Mouse (Mus musculus) stomach, embryonic 14.5 days (tissue): Measurements from ENCODE around the gene Higd1c. TPM values are rescaled to one million over a fixed set of nuclear protein-coding genes. Genes with fewer than 3 reads are reported as not detected.
"Not testable (repeated sequence)": the region's sequence is repeated elsewhere in the genome, so short reads cannot be mapped to it uniquely, and the experiment has no call there.

Experiments
- ATAC-seq: fragments of 200-750 bp; cut with Nextera tagmentation; 2 replicates; pipeline ENCODE4 v1.8.0; 2017; ENCODE audit warnings: low read depth, moderate TSS enrichment; ENCODE audit not compliant: insufficient number of reproducible peaks, insufficient read depth, low FRiP score
- H3K27ac ChIP-seq: fragments of 300-500 bp; sonication (generic); 2 replicates; pipeline ENCODE4 v1.5.1; 2014; ENCODE audit warnings: mild to moderate bottlenecking, low read length, moderate library complexity, mixed read lengths
- H3K27me3 ChIP-seq: fragments of 300-500 bp; sonication (generic); 2 replicates; pipeline ENCODE4 v1.6.1; 2014; ENCODE audit warnings: low read length, control low read depth, mixed read lengths; ENCODE audit not compliant: control insufficient read depth, insufficient read depth
- H3K36me3 ChIP-seq: fragments of 300-500 bp; sonication (generic); 2 replicates; pipeline ENCODE4 v1.6.1; 2014; ENCODE audit warnings: mild to moderate bottlenecking, control low read depth, low read length, moderate library complexity, mixed read lengths; ENCODE audit not compliant: control insufficient read depth, insufficient read depth
- H3K4me1 ChIP-seq: fragments of 300-500 bp; sonication (generic); 2 replicates; pipeline ENCODE4 v1.6.1; 2014; ENCODE audit warnings: low read length, control low read depth, mixed read lengths; ENCODE audit not compliant: control insufficient read depth, insufficient read depth
- H3K4me2 ChIP-seq: fragments of 300-500 bp; sonication (generic); replicated peaks from 2 replicates; pipeline ENCODE4 v1.6.1; 2014; ENCODE audit warnings: low read depth, low read length, control low read depth
- H3K4me3 ChIP-seq: fragments of 300-500 bp; sonication (generic); 2 replicates; pipeline ENCODE4 v1.5.1; 2014; ENCODE audit warnings: low read depth, low read length, control low read depth
- H3K9ac ChIP-seq: fragments of 300-500 bp; sonication (generic); replicated peaks from 2 replicates; pipeline ENCODE4 v1.6.1; 2014; ENCODE audit warnings: low read depth, mild to moderate bottlenecking, control low read depth, low read length, moderate library complexity, mixed read lengths
- H3K9me3 ChIP-seq: fragments of 300-500 bp; sonication (generic); 2 replicates; pipeline ENCODE4 v1.6.1; 2016; ENCODE audit warnings: low read depth, low read length, control low read depth; ENCODE audit not compliant: control insufficient read depth
- whole genome bisulfite sequencing: fragments of 180-500 bp; shearing (Covaris S2); extraction: QIAGEN DNeasy Blood & Tissue Kit; methylation state at CpG from one replicate; pipeline ENCODE4 v1.1.7; 2014; 5-methylcytosine and 5-hydroxymethylcytosine counted together
- polyA plus RNA-seq: library from polyadenylated mRNA; unstranded; fragments of >200 nt; fragmentation: Nextera tagmentation; extraction: Ambion mirVana; gene quantifications from 2 replicates; pipeline ENCODE4 v1.2.1, GENCODE M21; 2014

Higd1c gene
- polyA plus RNA-seq, 1 experiment from 2014 or later, result not detected

GRCm38 (mm10) chr15:100346761-100347160 lies 17.6 kb upstream of the Higd1c start:
- Histone ChIP-seq H3K9ac (no peak overlapping the region), H3K27me3 (no peaks in the 10 kb centered on the region), H3K4me3 (no peak overlapping the region), H3K36me3 (no peaks in the 10 kb centered on the region), H3K9me3 (peaks cover 3% of the 10 kb centered on the region; the same call in 1 of the 2 replicates), H3K27ac (no peak overlapping the region), H3K4me2 (no peak overlapping the region), H3K4me1 (peaks cover 3% of the 10 kb centered on the region; the same call in 1 of the 2 replicates)
- WGBS, result 70% methylated on average over 14 of the region's 14 CpGs
- ATAC-seq, result no peak

GRCm38 (mm10) chr15:100349496-100349895 lies 14.8 kb upstream of the Higd1c start:
- Histone ChIP-seq H3K4me2 (no peak overlapping the region), H3K4me1 (peaks cover 3% of the 10 kb centered on the region; the same call in 1 of the 2 replicates), H3K27me3 (no peaks in the 10 kb centered on the region), H3K9me3 (peaks cover 3% of the 10 kb centered on the region; the same call in 1 of the 2 replicates), H3K9ac (no peak overlapping the region), H3K36me3 (no peaks in the 10 kb centered on the region), H3K27ac (no peak overlapping the region), H3K4me3 (no peak overlapping the region)
- ATAC-seq, result no peak
- WGBS, result 12% methylated on average over 2 of the region's 2 CpGs

- 58% methylated on average over 6 of the region's 6 CpGs for WGBS
- no peak overlapping the region for H3K27ac ChIP-seq
- no peak overlapping the region for H3K9ac ChIP-seq
- H3K36me3 ChIP-seq, result no peaks in the 10 kb centered on the region
- H3K4me3 ChIP-seq, result no peak overlapping the region
- no peak overlapping the region for H3K4me2 ChIP-seq
- no peaks in the 10 kb centered on the region for H3K9me3 ChIP-seq
- no peaks in the 10 kb centered on the region for H3K27me3 ChIP-seq
- ATAC-seq, result no peak
- peaks cover 3% of the 10 kb centered on the region; the same call in 1 of the 2 replicates for H3K4me1 ChIP-seq
Observed at GRCm38 (mm10) chr15:100351501-100352060, 12.8 kb upstream of the Higd1c start.

GRCm38 (mm10) chr15:100352711-100353250 lies 11.6 kb upstream of the Higd1c start, which contains the start of the genes Methig1 and Mettl7a2:
Gene Methig1, plus strand, starts transcription at chr15:100353149.
Gene Mettl7a2, plus strand, starts transcription at chr15:100353200.
- Histone ChIP-seq H3K9me3 (no peaks in the 10 kb centered on the region), H3K27ac (no peak within 1 kb of the TSS), H3K4me2 (no peak within 1 kb of the TSS), H3K36me3 (no peaks in the 10 kb centered on the region), H3K4me1 (peaks cover 3% of the 10 kb centered on the region; the same call in 1 of the 2 replicates), H3K9ac (no peak within 1 kb of the TSS), H3K4me3 (no peak within 1 kb of the TSS), H3K27me3 (no peaks in the 10 kb centered on the region)
- WGBS, result 81% methylated on average over 10 of the region's 10 CpGs
- no peak for ATAC-seq

GRCm38 (mm10) chr15:100353399-100353798 lies 10.9 kb upstream of the Higd1c start:
- not testable (repeated sequence) for H3K4me2 ChIP-seq, H3K9ac ChIP-seq, H3K27me3 ChIP-seq, H3K9me3 ChIP-seq, ATAC-seq, H3K4me1 ChIP-seq, H3K27ac ChIP-seq, H3K4me3 ChIP-seq, H3K36me3 ChIP-seq
- WGBS, result 94% methylated on average over 9 of the region's 22 CpGs

- no peaks in the 10 kb centered on the region for H3K36me3 ChIP-seq
- no peak overlapping the region for H3K9ac ChIP-seq
- H3K27me3 ChIP-seq, result no peaks in the 10 kb centered on the region
- ATAC-seq, result no peak
- H3K27ac ChIP-seq, result no peak overlapping the region
- no peaks in the 10 kb centered on the region for H3K9me3 ChIP-seq
- 61% methylated on average over 5 of the region's 5 CpGs for WGBS
- peaks cover 3% of the 10 kb centered on the region; the same call in 1 of the 2 replicates for H3K4me1 ChIP-seq
- no peak overlapping the region for H3K4me2 ChIP-seq
- H3K4me3 ChIP-seq, result no peak overlapping the region
Observed at GRCm38 (mm10) chr15:100355876-100356275, 8.5 kb upstream of the Higd1c start.

- H3K4me2 ChIP-seq, H3K9ac ChIP-seq, H3K27ac ChIP-seq, H3K27me3 ChIP-seq, ATAC-seq, H3K4me1 ChIP-seq, H3K36me3 ChIP-seq, H3K9me3 ChIP-seq, H3K4me3 ChIP-seq: not testable (repeated sequence)
- WGBS, result 65% methylated on average over 8 of the region's 9 CpGs
Observed at GRCm38 (mm10) chr15:100365967-100366366, 1.6 kb downstream of the Higd1c start.

- no peaks in the 10 kb centered on the region for H3K36me3 ChIP-seq
- H3K9me3 ChIP-seq, result 0 out of 2 replicates have a peak, but pooled peaks cover 3% of the 10 kb centered on the region
- H3K27ac ChIP-seq, result no peak overlapping the region
- no peaks in the 10 kb centered on the region for H3K27me3 ChIP-seq
- no peak overlapping the region for H3K4me3 ChIP-seq
- no peak for ATAC-seq
- H3K9ac ChIP-seq, result no peak overlapping the region
- whole genome bisulfite sequencing, result 59% methylated on average over 7 of the region's 7 CpGs
- no peak overlapping the region for H3K4me2 ChIP-seq
- no peaks in the 10 kb centered on the region for H3K4me1 ChIP-seq
Observed at GRCm38 (mm10) chr15:100367119-100367518, 2.8 kb downstream of the Higd1c start.
